Mouse (Mus musculus) heart, postnatal 0 days (tissue): ENCODE results near the gene Vwa7.

Source experiments
- CTCF ChIP-seq: IDR thresholded peaks from 2 replicates; pipeline ENCODE4 v1.5.1; 2016; ENCODE audit warnings: antibody characterized with exemption, control low read depth, low read depth
- EP300 ChIP-seq: IDR thresholded peaks from 2 replicates; pipeline ENCODE4 v1.6.1; 2016; ENCODE audit warnings: antibody characterized with exemption, low read depth

DNA sequence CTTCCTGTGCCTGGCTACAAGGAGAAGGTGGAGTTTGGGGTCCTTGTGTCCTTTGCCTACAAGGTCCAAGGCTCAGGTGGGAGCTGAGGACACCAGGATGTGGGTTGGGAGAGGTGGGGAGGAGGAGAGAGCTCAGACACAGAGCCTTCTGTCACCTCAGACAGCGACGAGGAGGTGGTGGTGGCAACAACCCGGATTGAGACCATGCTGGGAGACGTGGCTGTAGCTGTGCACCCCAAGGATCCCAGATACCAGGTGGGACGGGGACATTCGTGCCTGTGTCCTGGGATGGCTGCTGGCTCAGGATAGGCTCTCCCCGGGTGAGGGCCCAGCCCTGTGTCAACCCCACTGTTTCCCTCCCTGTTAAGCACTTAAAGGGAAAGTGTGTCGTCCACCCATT, 4.9 kb upstream of the Vwa7 start:
- no peak for TF ChIP-seq EP300
- no peak for TF ChIP-seq CTCF
